Mouse (Mus musculus) neural tube, embryonic 15.5 days (tissue): ENCODE measurements around the gene Fgf14. TPM values are rescaled to one million over a fixed set of nuclear protein-coding genes. Genes with fewer than 3 reads are reported as not detected.

Experiments used
- ATAC-seq: fragments of 200-750 bp; cut with Nextera tagmentation; 2 replicates; pipeline ENCODE4 v1.8.0; 2017; ENCODE audit warnings: mild to moderate bottlenecking, moderate TSS enrichment, moderate library complexity; ENCODE audit not compliant: low FRiP score
- H3K27ac ChIP-seq: fragments of 300-500 bp; sonication (generic); replicated peaks from 2 replicates; pipeline ENCODE4 v1.5.1; 2015; ENCODE audit warnings: mild to moderate bottlenecking, inconsistent platforms
- H3K27me3 ChIP-seq: fragments of 300-500 bp; sonication (generic); replicated peaks from 2 replicates; pipeline ENCODE4 v1.6.1; 2015; ENCODE audit warnings: inconsistent platforms
- H3K36me3 ChIP-seq: fragments of 300-500 bp; sonication (generic); 2 replicates; pipeline ENCODE4 v1.6.1; 2015; ENCODE audit warnings: inconsistent platforms
- H3K4me1 ChIP-seq: fragments of 300-500 bp; sonication (generic); 2 replicates; pipeline ENCODE4 v1.6.1; 2015; ENCODE audit warnings: inconsistent platforms
- H3K4me2 ChIP-seq: fragments of 300-500 bp; sonication (generic); 2 replicates; pipeline ENCODE4 v1.6.1; 2015; ENCODE audit warnings: inconsistent platforms, mild to moderate bottlenecking, moderate library complexity
- H3K4me3 ChIP-seq: fragments of 300-500 bp; sonication (generic); replicated peaks from 2 replicates; pipeline ENCODE4 v1.5.1; 2015; ENCODE audit warnings: mild to moderate bottlenecking, inconsistent platforms
- H3K9ac ChIP-seq: fragments of 300-500 bp; sonication (generic); replicated peaks from 2 replicates; pipeline ENCODE4 v1.6.1; 2015; ENCODE audit warnings: mild to moderate bottlenecking, inconsistent platforms
- H3K9me3 ChIP-seq: fragments of 300-500 bp; sonication (generic); replicated peaks from 2 replicates; pipeline ENCODE4 v1.6.1; 2016; ENCODE audit warnings: inconsistent platforms
- WGBS: fragments of 180-500 bp; shearing (Covaris S2); methylation state at CpG from one replicate; pipeline ENCODE4 v1.1.7; 2015; ENCODE audit warnings: mixed read lengths; 5-methylcytosine and 5-hydroxymethylcytosine counted together
- polyA plus RNA-seq: library from polyadenylated mRNA; unstranded; fragments of >200 nt; fragmentation: Nextera tagmentation; extraction: Ambion mirVana; gene quantifications from 2 replicates; pipeline ENCODE4 v1.2.1, GENCODE M21; 2015

Fgf14 gene
- polyA plus RNA-seq: 32.4 and 33.4 TPM in 2 replicates

DNA sequence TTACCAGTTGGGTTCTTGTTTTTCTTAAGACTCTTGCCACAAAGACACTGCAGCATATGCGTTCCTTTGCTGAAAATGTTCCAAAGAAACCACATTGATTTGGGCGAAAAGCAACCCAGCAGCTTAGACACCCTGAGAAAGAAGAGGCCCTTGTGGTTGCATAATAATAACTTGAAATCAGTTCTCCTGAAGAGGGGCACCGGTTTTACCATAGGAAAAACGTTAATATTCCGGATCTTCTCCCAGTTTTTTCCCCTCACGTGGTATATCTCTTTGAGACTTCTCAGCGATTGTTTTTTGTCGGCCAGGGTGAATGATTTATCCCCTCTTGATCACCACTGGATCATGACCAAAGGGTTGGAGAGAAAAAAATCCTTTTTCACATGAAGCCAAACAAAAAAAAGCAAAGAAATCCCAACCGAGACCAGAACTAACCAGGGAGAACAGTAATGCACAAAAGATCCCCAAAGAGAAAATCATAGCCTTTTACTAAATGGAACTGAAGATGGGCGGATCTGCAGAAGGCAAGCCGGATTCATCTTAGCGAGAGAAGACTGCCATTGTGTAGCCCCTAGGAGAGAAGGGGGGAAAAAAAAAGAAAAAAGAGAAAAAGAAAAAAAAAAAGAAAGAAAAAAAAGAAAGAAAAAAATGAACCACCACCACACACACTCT, at the start of gene Fgf14:
TSS of gene Fgf14 (minus strand) at position 622 of the 672 bp plus-strand sequence.
- peaks cover 14% of the 10 kb centered on the region for H3K4me1 ChIP-seq
- peak within 1 kb of the TSS; percentile 57 for H3K4me3 ChIP-seq
- no peaks in the 10 kb centered on the region for H3K9me3 ChIP-seq
- peak within 1 kb of the TSS; percentile 82 for H3K27ac ChIP-seq
- H3K9ac ChIP-seq: peak within 1 kb of the TSS; percentile 64
- H3K36me3 ChIP-seq: no peaks in the 10 kb centered on the region
- H3K4me2 ChIP-seq: peak within 1 kb of the TSS; percentile 84
- ATAC-seq: peak; percentile 3; the same call in 1 of the 2 replicates
- 3% methylated on average over 12 of the region's 12 CpGs for WGBS
- no peaks in the 10 kb centered on the region for H3K27me3 ChIP-seq

DNA sequence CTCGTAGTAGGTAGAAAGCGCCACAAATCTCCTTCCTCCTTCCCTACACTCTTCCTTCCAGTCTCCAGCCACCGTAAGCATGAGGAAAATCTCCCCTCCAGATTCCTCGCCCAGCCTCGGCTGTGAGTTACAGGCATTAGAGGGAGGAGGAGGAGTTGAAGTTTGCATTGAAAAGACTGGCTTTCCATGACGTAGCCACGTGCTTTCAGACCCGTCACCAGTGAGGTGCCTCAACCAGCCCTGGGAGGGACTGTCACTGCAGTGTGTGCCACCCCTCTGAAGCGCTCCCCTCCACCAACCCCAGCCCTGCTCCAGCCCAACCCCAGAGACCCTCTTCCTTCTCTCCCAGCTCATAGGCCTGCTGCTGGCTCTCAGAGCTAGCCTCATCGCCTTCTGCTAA, 452 bp upstream of the Fgf14 start:
- H3K4me3 ChIP-seq: peak overlapping the region; percentile 57
- H3K9me3 ChIP-seq: no peaks in the 10 kb centered on the region
- H3K9ac ChIP-seq: peak overlapping the region; percentile 64
- peaks cover 14% of the 10 kb centered on the region for H3K4me1 ChIP-seq
- 2% methylated on average over 10 of the region's 10 CpGs for WGBS
- H3K36me3 ChIP-seq: no peaks in the 10 kb centered on the region
- H3K27me3 ChIP-seq: no peaks in the 10 kb centered on the region
- peak overlapping the region; percentile 84 for H3K4me2 ChIP-seq
- peak overlapping the region; percentile 82 for H3K27ac ChIP-seq
- ATAC-seq: peak; percentile 93

DNA sequence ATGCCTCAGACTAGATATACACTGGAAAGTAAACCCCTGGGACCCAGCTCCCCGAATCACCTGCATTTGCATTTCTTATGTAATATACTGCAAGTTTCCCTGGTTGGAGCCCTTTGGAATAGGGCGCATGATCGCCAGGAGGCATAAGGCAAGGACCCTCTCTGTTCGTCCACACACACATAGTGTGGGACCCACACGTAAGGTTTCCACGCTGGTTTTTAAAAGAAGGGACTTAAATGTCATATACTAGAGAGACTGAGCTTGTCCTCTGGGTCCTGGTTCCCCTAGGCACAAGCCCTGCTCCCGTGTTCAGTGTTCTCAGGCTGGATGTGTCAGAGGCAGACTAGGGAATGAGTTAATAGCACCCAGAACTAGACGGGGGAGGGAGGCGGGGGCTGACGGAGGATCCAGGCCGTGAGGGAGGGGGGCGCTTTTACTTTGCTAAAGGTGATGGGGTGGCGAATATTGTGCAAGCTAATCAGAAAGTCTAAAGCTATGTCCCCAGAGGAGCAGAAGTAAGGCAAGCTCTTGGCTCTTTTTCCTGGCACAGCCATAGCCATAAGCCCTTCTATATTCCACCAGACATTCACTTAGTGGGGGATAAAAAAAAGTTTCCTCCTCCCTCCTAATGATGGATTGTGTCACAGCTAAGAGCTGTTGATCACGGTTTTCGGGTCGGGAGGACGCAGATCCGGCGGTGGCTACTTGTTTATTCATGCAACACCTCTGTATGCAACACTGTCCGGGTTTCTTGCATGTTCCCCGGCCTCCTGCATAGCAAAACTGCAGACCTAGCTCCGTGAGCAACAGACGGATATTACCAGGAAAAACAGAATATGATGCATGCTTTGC, 1.0 kb downstream of the Fgf14 start:
- peak overlapping the region; percentile 64 for H3K9ac ChIP-seq
- peak overlapping the region; percentile 84 for H3K4me2 ChIP-seq
- ATAC-seq: peak; percentile 65
- H3K4me3 ChIP-seq: peak overlapping the region; percentile 57
- H3K27me3 ChIP-seq: no peaks in the 10 kb centered on the region
- WGBS: 9% methylated on average over 23 of the region's 23 CpGs
- H3K4me1 ChIP-seq: peaks cover 14% of the 10 kb centered on the region
- peak overlapping the region; percentile 82 for H3K27ac ChIP-seq
- H3K36me3 ChIP-seq: no peaks in the 10 kb centered on the region
- H3K9me3 ChIP-seq: no peaks in the 10 kb centered on the region

DNA sequence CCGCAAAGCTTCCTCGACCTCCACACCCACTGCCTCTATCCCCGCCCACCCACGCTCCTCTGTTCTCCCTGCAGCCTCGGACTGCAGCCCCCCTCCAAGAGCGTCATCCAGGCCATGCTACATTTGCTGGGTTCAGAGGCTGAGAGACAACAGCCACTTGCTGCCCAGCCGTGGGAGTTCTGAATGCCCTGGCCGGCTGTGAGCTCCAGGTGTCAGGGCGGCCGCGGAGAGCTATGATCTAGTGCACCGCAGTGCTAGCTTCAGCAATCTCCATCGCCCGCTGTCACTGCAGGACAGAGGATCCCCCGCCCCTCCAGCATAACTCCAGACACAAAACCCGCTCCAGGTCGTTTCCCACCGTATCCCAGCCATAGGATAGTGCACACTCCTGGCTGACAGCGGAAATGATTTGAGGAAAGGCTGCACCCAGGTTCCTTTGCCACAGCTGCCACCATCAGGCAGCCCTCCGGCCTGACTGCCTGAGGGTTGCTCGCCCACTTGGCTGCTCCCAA, 1.7 kb downstream of the Fgf14 start:
- Histone ChIP-seq H3K36me3 (no peaks in the 10 kb centered on the region), H3K4me2 (peak overlapping the region; percentile 84), H3K4me1 (peaks cover 14% of the 10 kb centered on the region), H3K27me3 (no peaks in the 10 kb centered on the region), H3K9me3 (no peaks in the 10 kb centered on the region), H3K4me3 (peak overlapping the region; percentile 57), H3K9ac (peak overlapping the region; percentile 64), H3K27ac (peak overlapping the region; percentile 82)
- peak; percentile 37 for ATAC-seq
- under 1% methylated on average over 21 of the region's 21 CpGs for WGBS

DNA sequence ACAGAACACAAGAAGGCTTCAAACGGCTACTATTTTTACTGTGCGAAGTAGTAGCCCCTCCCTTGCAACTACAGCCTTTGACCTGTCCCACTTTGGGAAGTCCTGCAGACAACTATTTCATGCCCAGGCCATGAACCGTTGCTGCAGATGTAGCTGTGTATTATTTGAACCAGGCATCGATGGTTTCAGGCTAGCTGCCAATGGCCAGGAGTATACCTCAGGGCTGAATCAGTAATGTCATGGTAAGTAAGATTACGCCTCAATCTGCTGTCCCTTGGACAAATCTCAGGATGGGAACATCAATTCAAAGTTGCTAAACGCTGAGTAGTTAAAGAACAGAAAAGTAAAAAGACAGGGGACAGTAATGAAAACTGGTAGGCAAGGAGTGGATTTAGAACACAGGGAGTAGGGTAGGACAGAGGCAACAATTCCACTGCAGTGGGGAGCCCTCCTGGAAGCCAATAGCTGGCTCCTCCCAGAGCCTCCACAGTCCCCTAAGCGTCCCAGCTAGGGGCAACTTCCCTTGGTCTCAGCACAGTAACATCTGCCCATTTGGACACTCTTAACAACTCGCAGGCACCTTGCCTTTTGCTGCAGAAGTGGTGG, 2.3 kb downstream of the Fgf14 start:
- Histone ChIP-seq H3K9me3 (no peaks in the 10 kb centered on the region), H3K36me3 (no peaks in the 10 kb centered on the region), H3K4me1 (peaks cover 20% of the 10 kb centered on the region), H3K4me2 (peak overlapping the region; percentile 84), H3K9ac (peak overlapping the region; percentile 64), H3K27ac (0 out of 2 replicates have a peak overlapping the region, but pooled peaks have one; percentile 82), H3K27me3 (no peaks in the 10 kb centered on the region), H3K4me3 (peak overlapping the region; percentile 57)
- ATAC-seq: peak; percentile 20; the same call in 1 of the 2 replicates
- 10% methylated on average over 8 of the region's 8 CpGs for WGBS

DNA sequence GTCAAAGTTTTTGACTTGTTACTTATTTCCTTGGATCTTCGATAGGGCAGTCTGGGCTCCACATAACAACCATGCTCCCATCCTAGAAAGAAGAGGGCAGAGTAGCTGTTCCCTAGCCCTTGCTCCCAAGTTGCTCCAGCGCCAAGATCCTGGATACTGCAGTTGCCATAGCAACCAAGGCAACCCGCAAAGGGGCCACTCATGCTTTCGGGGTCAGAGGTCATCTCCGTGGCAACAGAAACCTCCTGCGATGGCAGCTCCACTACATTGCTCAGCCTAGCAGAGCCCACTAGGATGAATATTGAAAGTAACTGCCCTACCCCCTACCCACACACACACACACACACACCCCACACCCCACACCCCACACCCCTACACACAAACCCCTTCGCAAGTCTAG, 7.2 kb downstream of the Fgf14 start:
- Histone ChIP-seq H3K36me3 (no peaks in the 10 kb centered on the region), H3K27me3 (no peaks in the 10 kb centered on the region), H3K9me3 (no peaks in the 10 kb centered on the region), H3K4me1 (peaks cover 15% of the 10 kb centered on the region), H3K4me2 (no peak overlapping the region), H3K27ac (peak overlapping the region; percentile 45; the same call in 1 of the 2 replicates), H3K4me3 (no peak overlapping the region), H3K9ac (no peak overlapping the region)
- peak; percentile 88 for ATAC-seq
- WGBS: 3% methylated on average over 7 of the region's 7 CpGs

DNA sequence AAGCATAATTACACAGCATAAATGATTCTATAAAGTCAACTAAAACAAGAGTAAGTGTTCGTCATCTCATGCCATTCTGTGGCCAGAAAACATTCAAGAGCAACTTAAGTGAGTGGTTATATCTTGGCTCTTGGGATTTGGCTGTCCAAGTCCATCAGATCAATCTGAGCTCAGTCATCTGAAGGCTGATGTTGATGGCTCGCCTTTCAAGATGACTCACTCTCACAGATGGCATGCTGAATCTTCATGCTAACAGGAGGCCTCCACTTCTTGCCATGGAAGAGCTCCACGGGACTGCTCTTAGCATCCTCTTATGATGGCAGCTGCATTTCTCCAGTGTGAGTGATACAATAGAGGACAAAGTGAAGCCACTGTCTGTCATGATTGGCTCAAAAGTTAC, 34.1 kb downstream of the Fgf14 start:
- H3K9ac ChIP-seq: no peak overlapping the region
- no peak overlapping the region for H3K27ac ChIP-seq
- no peaks in the 10 kb centered on the region for H3K36me3 ChIP-seq
- H3K9me3 ChIP-seq: no peaks in the 10 kb centered on the region
- H3K4me1 ChIP-seq: no peaks in the 10 kb centered on the region
- no peak for ATAC-seq
- no peaks in the 10 kb centered on the region for H3K27me3 ChIP-seq
- WGBS: 80% methylated on average over 3 of the region's 3 CpGs
- H3K4me3 ChIP-seq: no peak overlapping the region
- no peak overlapping the region for H3K4me2 ChIP-seq

DNA sequence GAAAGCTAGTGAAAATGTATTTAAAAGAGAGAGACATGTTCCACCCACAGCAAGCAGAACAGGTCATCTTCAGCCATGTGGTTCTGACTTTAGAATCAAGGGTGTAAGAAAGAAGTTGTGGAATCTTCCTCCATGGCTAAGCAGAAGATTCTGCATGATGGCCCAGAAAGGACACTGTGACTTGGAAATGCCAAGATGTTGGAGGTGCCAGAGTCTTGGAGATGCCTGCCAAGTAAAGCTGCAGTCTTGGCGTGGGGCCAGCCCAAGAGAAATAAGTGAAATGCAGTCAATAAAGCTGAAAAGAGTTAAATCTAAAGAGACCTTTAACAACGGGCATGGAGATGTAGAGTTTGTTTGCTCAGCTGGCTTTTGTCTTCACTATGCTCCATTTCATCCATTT, 42.0 kb downstream of the Fgf14 start:
- Histone ChIP-seq H3K4me2 (no peak overlapping the region), H3K27ac (no peak overlapping the region)
- ATAC-seq: no peak

DNA sequence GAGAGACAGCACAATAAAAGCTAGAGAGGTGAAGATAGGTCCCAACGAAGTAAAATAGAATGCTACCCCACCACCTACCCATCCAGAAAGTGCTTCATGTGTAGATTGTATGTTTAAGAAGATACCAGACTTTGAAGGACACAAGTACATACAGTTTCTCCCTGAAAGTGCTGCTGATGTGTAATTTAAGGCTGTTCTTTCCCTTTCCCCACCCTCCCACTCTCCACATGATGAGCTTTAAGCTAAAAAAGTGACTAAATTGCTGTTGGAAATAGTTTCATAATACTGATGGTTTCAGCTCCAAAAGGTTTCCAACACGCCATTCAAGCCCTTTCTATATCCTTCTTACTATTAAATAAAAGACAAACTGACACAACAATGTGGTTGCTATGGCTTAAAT, 63.5 kb downstream of the Fgf14 start:
- H3K4me1 ChIP-seq: no peaks in the 10 kb centered on the region
- 75% methylated on average over 2 of the region's 2 CpGs for WGBS
- no peak overlapping the region for H3K4me2 ChIP-seq
- no peak for ATAC-seq
- no peak overlapping the region for H3K27ac ChIP-seq
- no peaks in the 10 kb centered on the region for H3K36me3 ChIP-seq
- no peak overlapping the region for H3K9ac ChIP-seq
- no peak overlapping the region for H3K4me3 ChIP-seq
- no peaks in the 10 kb centered on the region for H3K27me3 ChIP-seq
- H3K9me3 ChIP-seq: peaks cover 3% of the 10 kb centered on the region; the same call in 1 of the 2 replicates

More for the DNA sequence above, 42.0 kb downstream of the Fgf14 start:
- WGBS: 37% methylated on average over 2 of the region's 2 CpGs
- H3K4me3 ChIP-seq: no peak overlapping the region
- H3K4me1 ChIP-seq: no peaks in the 10 kb centered on the region
- H3K27me3 ChIP-seq: no peaks in the 10 kb centered on the region
- no peaks in the 10 kb centered on the region for H3K9me3 ChIP-seq
- H3K36me3 ChIP-seq: no peaks in the 10 kb centered on the region
- H3K9ac ChIP-seq: no peak overlapping the region

DNA sequence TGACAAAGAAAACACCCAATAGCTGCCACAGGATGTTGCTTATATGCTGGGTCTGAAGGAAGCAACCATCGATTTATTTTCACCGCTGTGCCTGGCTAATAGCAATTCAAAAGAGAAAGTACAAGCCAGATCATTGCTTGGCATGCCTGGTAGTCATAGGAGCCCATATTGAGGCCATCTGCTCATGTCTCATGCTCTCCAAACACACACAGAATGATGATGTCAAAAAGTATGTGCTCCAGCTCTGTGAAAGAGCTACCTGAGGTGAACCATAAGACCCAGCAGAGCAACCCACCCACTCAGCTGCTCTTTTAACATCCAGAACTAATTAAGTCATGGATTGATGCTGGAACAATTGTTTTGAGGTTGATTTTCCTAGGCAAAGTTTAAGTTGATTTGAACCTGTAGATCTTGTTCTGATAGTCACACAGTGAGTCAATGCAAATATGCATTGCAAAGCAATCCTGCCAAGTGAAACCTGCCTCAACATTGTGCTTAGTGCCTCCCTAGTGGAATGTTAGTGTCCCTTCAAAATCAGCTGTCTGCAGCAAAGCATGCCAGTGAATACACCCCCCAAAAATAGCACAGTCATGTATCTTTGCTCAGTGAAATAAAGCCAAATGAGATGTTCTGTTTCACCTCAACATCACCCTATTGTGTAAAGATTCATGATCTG, 70.8 kb downstream of the Fgf14 start:
- no peaks in the 10 kb centered on the region for H3K36me3 ChIP-seq
- no peak for ATAC-seq
- no peaks in the 10 kb centered on the region for H3K4me1 ChIP-seq
- no peak overlapping the region for H3K4me3 ChIP-seq
- peaks cover 3% of the 10 kb centered on the region; the same call in 1 of the 2 replicates for H3K9me3 ChIP-seq
- no peak overlapping the region for H3K9ac ChIP-seq
- WGBS: 94% methylated on average over 2 of the region's 2 CpGs
- no peak overlapping the region for H3K4me2 ChIP-seq
- no peak overlapping the region for H3K27ac ChIP-seq
- H3K27me3 ChIP-seq: no peaks in the 10 kb centered on the region
